Mouse (Mus musculus) spleen, embryonic (tissue): ENCODE results near the gene Tom1l2.

Experiments
- CTCF ChIA-PET: fragments of 350-600 bp; sonication (Branson Sonifier 250); formaldehyde crosslinking; loops from one replicate; lab custom pipeline; 2022; lab: Charles Lee

The Tom1l2 gene

DNA sequence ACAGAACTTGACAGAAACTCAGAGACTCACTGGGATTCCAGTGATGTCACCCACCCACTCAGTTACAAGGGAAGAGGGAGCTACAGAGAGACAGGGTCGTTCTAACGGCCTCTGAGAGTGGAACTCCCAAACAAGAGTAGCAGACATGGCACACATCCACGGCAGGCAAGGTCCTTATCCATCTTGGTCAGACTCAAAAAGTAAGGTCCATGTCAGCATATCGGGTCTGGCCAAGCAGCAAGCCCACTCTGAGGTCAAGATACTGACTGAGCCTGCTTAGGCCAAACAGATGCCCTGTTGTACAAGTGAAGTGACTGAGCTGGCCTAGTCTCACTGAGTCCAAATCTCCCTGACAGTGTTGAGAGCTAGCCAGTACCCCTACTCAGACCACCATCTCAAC, 144.0 kb downstream of the Tom1l2 start:
- CTCF ChIA-PET, result interaction anchor here (3.2 kb wide), 1 partner anchor 9 kb away, joined by 8 read pairs; no protein-coding TSS in a partner anchor

DNA sequence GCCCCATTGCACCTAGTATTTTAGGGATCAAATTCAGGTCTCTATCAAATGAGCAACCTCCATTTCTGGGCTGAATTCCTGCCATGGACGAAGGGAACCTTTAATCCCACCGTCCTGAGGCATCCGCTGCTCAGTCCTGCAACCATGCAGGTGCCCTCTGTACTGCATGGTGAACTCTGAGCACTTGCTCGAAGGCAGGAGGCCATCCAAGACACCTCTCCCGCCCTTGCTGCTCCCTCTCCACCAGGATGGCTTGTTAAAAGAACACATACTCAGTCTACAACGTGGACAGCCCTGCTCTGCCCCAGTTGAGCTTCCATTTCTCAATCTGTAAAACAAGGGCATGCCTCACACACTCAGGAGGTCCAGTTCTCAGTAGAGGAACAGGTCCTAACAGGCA, 144.5 kb downstream of the Tom1l2 start:
- CTCF ChIA-PET, result no interaction called here

DNA sequence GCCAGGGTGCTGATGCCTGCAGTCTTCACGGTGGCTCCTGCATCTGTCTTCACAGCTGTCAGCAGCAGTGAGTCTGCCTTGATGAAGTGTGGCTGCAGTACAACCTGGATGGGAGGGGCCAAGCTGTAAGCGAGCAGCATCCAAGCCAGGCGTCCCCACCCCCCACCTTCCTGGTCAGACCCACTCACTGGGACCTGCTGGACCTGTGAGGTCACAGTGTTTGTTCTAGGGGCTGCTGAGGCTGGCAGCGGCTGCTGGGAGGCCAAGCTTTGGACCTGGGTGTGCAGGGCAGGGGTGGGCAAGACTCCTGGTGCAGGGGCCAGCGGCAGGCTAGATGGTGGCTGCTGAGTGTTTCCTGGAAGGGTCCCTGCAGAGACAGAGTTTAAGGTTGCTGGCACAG, 146.5 kb downstream of the Tom1l2 start:
- CTCF ChIA-PET, result no interaction called here

DNA sequence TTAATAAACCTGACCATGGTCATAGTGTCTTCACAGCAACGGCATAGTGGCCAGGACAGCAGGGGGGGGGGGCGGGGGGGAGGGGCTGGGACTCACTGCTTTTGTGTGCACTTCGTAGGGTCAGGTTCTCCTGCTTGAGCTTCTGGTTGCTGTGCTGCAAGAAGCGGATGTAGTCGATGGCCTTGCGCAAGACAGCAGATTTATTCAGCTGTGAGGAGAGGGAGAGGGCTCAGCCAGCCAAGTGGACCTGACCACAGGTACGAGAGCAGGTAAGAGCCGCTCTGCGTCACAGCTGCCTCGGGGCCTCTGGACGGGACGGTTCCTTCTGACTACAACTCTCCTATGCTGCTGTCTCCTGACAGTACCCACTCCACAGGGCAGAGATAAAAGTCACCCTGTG, 147.7 kb downstream of the Tom1l2 start:
- CTCF ChIA-PET, result no interaction called here

DNA sequence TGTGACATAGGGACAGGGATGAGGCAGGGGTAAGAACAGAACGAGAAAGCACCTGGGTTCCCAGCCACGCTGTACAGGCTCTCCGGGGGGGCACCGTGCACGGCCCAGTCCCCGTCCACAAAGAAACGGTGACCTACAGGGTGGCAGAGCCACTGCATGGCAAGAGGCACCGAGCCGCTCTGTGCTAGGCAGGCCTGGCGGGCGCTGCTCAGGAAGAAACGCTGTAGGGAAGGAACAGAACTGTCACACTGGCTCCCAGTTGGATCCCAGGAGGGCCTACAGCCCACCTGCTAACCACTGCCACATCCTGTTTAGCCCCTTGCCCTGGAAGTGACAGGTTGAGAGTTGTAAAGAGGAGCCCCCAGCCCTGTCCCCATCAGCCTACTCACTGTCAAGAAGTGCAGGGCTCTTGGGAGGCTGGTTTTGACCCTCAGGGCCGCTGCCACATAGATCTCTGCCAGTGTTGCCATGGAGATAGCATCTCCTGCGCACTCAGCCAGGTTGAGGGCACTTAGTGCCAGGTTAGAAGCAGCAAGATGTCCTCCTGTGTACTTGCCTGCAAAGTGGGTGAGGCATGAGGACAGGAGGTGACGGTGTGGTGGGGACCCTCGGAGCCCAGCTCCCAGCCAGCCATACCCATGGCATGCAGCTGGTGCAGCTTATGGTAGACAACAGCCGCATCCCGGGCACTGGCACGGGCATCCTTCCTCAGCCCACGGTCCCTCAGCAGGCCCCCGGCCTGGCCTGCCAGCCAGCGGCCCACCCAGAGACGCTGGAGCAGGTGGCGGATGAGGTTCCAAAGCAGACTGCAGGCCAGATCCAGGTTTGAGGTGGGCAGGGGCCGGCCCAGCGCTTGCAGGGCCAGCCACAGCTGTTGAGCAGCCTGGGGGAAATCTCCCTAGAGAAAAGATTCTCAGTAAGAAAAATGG, 149.7 kb downstream of the Tom1l2 start:
- CTCF ChIA-PET, result no interaction called here

DNA sequence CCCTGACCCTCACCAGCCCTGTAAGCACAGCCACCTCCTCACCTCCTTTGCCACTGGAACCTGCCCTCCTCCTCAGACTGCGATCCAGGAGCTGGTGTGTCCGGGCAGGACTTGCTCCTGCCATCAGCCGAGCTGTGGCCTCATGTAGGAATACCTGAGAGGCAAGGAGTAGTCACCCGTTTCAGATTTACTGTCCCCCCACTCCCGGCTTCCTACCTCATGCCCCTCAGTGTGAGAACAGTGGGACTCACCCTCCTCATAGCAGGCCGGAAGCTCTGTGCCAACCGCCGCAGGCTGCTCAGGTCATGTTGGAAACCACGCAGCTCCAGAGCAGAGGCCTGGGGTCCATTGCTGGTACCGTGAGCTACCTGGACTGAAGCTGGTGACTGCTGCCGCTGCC, 152.3 kb downstream of the Tom1l2 start:
- CTCF ChIA-PET, result interaction anchor here (0.6 to 2.2 kb wide), 4 partner anchors 10 to 212 kb away, joined by 3 to 8 read pairs (median 3); no protein-coding TSS in a partner anchor

DNA sequence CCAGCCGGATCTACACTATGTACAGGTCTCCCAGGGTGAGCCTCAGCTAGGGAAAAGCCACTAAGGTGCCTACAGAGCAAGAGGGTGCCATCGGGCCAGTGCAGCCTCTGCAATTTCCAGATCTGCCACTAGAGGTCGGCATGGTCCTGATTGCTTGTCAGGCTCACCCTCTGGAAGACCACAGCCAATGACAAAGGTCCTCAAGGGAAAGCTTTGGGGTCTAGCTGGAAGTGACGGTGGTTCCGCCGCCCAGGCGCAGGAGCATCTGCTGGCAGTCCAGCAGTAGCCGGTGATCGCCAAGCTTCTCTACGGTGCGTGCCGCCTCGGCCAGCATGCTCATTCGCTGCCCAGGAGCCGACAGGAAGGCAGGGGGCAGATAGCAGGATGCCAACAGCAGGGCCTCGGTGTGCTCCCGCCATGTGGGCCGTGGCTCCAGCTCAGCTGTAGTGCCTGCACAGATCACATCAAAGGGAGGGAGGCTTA, 153.0 kb downstream of the Tom1l2 start:
- CTCF ChIA-PET, result interaction anchor here (0.6 to 2.2 kb wide), 4 partner anchors 11 to 212 kb away, joined by 3 to 8 read pairs (median 3); no protein-coding TSS in a partner anchor

DNA sequence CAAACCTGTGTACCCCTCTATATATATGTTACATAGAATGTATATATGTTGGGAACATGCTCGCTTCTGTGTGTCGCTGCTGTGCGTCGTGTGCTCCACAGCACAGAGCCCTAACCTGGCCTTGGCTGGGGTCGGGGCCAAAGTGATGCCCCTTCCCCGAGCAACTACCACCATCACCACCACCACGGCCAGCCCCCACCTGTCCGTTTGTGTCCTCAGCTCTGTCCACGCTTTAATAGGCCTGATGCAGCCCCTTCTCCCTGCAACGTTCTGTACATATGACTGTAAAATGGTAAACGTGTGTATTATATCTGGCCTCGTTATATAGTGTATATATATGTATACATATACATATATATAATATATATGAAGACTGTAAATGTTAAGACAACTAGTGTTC, 154.1 kb downstream of the Tom1l2 start:
- CTCF ChIA-PET, result interaction anchor here (0.6 to 2.2 kb wide), 2 partner anchors 12 to 17 kb away, joined by 3 to 8 read pairs; no protein-coding TSS in a partner anchor

DNA sequence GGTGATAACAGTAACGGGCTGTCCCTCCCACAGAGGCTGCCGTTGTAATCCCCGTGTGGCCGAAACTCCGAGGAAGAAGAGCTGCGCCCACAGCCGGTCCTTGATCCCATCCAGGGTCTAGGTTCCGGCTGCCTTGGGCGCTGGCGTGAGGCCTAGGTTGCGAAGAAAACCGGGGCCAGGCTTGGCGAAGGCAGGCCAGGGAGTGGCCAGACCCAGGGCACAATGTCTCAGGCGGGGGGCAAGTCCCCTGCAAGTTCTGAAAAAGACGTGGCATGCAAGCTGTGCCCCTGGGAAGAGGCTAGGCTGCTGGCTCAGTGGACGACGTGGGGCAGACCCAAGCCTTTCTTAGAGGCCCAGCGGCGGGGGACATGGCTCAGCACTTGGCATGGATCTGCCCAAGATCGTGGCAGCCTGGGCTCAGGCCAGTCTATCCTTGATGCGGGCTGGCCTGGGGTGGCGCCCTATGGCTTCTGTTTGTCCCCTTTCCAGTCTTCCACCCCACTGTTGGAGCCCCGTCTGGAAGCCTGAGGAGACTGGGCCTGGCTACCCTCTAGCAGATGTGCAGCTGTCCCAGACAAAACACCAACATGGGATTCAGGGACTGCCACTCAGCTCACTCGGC, 154.6 kb downstream of the Tom1l2 start:
- CTCF ChIA-PET, result interaction anchor here (0.6 kb wide), 1 partner anchor 17 kb away, joined by 3 read pairs; no protein-coding TSS in a partner anchor

DNA sequence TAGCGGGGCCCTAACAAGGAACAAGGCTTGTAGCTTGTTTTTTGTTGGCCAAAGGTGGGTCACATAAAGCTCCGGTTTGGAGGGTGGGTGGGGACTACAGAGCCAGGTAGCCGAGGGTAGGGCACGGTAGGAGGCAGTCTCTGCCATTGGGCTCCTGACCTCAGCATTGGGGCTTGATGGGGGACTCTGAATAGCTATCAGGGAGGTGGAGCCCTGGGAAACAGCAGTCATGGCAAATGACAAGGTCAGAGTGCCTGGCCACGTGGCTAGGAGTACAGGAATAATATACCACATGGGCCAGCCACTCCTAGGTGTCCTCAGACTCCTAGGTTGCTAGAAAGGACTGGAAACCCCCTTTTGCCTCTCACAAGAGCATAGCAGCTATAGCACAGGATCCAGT, 156.4 kb downstream of the Tom1l2 start:
- CTCF ChIA-PET, result interaction anchor here (0.6 kb wide), 1 partner anchor 112 kb away, joined by 9 read pairs; no protein-coding TSS in a partner anchor

DNA sequence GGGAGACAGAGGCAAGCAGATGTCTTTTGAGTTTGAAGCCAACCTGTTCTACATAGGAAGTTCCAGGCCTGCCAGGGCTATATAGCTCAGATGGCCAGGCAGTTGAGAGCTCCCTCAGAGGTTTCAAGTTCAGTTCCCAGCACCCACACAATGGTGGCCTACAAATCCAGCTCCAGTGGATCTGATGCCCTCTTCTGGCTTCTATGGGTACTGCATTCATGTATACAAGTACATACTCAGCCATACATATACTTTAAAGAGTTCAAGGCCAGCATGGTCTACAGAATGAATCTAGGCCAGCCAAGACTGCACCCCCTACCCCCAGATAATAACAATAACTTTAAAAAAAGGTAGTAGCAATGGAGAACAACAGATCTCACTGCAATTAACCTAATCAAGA, 157.6 kb downstream of the Tom1l2 start:
- CTCF ChIA-PET, result no interaction called here

DNA sequence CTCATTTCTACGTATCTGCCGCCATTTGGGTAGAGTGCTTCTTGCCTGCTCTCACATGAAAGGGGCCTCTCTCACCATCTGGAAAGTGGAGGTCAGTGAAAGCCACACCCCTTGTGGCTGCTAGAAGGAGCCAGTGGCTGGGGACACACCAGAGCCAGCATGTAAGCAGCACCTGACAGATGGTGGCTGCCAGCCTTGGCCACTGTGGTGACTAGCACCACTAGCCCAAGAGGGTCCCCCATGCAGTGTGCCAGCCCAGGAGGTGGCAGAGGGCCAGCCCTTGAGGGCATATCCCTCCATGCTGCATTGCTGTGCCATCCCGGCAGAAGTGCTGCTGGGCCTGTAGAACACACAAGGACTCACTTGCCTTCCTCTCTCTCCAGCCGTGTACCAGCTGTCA, 159.1 kb downstream of the Tom1l2 start:
- CTCF ChIA-PET, result no interaction called here

DNA sequence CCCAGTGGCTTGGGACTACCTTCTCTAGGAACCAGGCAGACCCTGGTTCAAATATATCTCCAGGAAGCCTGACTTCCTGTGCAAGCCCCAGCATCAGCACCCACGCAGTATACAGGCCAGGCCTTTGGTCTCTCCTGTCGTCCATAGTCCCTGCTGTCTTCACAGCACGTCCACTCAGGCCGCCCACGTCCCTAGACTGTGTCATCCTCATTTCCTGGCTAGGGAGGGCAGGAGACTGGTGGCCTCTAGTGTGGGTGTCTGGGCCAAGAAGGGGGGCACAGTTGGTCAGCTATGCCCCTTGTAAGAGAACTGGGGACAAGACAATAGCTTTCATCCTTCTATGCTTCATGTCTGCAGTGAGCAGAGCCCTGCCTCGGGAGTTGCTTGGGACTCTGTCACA, 160.2 kb downstream of the Tom1l2 start:
- CTCF ChIA-PET, result no interaction called here

DNA sequence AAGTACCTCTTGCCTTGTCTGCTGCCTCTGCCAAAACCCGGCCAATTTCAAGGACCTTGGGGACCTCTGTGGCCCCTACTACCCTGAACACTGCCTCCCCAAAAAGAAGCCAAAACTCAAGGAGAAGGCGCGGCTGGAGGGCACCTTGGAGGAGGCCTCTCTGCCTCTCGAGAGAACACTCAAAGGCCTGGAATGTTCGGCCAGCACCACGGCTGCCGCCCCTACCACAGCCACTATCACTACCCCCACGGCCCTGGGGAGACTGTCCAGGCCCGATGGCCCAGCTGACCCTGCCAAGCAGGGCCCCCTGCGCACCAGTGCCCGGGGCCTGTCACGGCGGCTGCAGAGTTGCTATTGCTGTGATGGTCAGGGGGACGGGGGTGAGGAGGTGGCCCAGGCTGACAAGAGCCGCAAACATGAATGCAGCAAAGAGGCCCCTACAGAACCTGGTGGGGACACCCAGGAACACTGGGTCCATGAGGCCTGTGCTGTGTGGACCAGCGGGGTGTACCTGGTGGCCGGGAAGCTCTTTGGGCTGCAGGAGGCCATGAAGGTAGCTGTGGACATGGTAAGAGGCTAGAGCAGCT, 162.6 kb downstream of the Tom1l2 start:
- CTCF ChIA-PET, result no interaction called here

DNA sequence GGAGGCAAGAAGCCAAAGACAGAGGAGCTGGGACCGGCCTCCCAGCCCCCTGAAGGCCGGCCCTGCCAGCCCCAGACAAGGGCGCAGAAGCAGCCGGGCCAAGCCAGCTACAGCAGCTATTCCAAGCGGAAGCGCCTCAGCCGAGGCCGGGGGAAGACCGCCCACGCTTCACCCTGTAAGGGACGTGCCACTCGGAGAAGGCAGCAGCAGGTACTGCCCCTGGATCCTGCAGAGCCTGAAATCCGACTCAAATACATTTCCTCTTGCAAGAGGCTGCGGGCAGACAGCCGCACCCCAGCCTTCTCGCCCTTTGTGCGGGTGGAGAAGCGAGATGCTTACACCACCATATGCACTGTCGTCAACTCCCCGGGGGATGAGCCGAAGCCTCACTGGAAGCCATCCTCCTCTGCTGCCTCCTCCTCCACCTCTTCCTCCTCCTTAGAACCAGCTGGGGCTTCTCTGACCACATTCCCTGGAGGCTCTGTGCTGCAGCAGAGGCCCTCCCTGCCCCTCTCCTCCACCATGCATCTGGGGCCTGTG, 163.1 kb downstream of the Tom1l2 start:
- CTCF ChIA-PET, result no interaction called here

DNA sequence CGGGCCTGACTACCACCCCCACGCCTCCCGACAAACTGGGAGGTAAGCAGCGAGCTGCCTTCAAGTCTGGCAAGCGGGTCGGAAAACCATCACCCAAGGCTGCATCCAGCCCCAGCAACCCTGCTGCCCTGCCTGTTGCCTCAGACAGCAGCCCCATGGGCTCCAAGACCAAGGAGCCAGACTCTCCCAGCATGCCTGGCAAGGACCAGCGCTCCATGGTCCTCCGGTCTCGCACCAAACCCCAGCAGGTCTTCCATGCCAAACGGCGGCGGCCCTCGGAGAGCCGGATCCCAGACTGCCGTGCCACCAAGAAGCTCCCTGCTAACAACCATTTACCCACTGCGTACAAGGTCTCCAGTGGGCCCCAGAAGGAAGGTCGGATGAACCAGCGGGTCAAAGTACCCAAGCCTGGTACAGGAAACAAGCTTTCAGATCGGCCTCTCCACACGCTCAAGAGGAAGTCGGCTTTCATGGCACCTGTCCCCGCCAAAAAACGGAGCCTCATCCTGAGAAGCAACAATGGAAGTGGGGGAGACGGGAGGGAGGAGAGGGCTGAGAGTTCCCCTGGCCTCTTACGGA, 164.3 kb downstream of the Tom1l2 start:
- CTCF ChIA-PET, result no interaction called here

DNA sequence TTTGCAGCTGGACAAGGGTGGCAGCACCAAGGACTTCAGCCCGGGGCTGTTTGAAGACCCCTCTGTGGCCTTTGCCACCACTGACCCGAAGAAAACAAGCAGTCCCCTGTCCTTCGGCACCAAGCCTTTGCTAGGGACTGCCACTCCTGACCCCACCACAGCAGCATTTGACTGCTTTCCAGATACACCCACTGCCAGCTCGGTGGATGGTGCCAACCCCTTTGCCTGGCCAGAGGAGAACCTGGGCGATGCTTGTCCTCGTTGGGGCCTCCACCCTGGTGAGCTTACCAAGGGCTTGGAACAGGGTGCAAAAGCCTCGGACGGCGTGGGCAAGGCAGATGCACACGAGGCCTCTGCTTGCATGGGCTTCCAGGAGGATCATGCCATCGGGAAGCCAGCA, 165.6 kb downstream of the Tom1l2 start:
- CTCF ChIA-PET, result no interaction called here

DNA sequence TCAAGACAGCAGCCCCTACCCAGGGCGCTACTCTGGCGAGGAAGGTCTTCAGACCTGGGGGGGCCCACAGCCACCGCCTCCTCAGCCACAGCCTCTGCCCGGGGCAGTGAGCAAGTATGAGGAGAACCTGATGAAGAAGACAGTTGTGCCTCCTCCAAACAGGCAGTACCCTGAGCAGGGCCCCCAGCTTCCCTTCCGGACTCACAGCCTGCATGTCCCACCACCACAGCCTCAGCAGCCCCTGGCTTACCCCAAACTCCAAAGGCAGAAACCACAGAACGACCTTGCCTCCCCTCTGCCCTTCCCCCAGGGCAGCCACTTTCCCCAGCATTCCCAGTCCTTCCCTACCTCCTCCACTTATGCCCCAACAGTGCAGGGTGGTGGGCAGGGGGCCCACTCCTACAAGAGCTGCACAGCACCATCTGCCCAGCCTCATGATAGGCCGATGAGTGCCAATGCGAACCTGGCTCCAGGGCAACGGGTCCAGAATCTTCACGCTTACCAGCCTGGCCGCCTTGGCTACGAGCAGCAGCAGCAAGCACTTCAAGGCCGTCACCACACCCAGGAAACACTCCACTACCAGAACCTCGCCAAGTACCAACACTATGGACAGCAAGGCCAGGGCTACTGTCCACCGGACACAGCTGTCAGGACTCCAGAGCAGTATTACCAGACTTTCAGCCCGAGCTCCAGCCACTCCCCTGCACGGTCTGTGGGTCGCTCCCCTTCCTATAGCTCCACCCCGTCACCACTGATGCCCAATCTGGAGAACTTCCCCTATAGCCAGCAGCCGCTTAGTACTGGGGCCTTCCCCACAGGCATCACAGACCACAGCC, 167.1 kb downstream of the Tom1l2 start:
- CTCF ChIA-PET, result no interaction called here

DNA sequence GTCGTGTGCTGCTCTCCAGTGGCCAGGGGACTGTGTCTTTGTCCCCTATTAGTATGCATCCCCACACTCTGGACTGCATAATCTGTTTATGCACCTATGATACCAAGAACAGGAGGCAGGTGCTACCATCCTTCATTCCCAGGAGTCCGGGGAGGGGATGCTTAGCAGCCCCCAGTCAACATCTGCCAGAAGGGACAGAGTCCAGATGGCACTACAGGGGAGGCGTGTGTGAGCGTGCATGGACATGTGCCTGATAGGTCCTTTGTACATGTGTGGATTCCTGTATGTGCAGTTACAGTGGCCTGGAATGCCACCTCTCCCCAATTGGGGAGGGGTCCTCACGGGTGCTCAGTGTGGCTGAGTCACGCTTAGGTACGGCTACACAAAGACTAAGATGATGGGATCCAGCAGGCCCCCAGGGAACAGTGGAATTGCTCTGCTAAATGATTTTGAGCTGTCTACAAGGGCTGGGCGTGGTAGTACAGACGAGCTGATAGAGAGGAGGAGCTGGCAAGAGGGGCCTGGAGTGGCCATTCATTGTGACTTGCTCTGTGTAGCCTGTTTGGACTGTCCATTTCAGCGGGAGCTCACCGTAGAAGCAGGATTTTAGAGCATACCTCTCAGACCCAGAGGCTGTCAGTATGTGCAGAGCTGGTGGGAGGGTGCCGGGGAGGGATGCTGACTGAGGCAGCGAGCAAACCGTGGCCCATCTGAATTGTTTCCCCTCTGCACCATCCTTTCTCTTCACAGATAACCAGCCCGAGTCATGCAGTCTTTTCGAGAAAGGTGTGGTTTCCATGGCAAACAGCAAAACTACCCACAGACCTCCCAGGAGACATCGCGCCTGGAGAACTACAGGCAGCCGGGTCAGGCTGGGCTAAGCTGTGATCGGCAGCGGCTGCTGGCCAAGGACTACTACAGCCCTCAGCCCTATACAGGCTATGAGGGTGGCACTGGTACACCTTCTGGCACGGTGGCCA, 168.1 kb downstream of the Tom1l2 start:
- CTCF ChIA-PET, result no interaction called here
